Mouse (Mus musculus) neural tube, embryonic 13.5 days (tissue): ENCODE results near the gene Zyg11a. TPM values are rescaled to one million over a fixed set of nuclear protein-coding genes. Genes with fewer than 3 reads are reported as not detected.
"Not testable (repeated sequence)": the region's sequence is repeated elsewhere in the genome, so short reads cannot be mapped to it uniquely, and the experiment has no call there.

ENCODE experiments used
- ATAC-seq: fragments of 200-750 bp; cut with Nextera tagmentation; 2 replicates; pipeline ENCODE4 v1.8.0; 2017; ENCODE audit warnings: low read depth, mild to moderate bottlenecking, moderate TSS enrichment, moderate library complexity
- H3K27ac ChIP-seq: fragments of 300-500 bp; sonication (generic); replicated peaks from 2 replicates; pipeline ENCODE4 v1.5.1; 2015; ENCODE audit warnings: moderate library complexity, mild to moderate bottlenecking, inconsistent platforms
- H3K27me3 ChIP-seq: fragments of 300-500 bp; sonication (generic); 2 replicates; pipeline ENCODE4 v1.6.1; 2015; ENCODE audit warnings: mild to moderate bottlenecking, inconsistent platforms
- H3K36me3 ChIP-seq: fragments of 300-500 bp; sonication (generic); 2 replicates; pipeline ENCODE4 v1.6.1; 2015; ENCODE audit warnings: mild to moderate bottlenecking, inconsistent platforms
- H3K4me1 ChIP-seq: fragments of 300-500 bp; sonication (generic); replicated peaks from 2 replicates; pipeline ENCODE4 v1.6.1; 2015; ENCODE audit warnings: inconsistent platforms
- H3K4me2 ChIP-seq: fragments of 300-500 bp; sonication (generic); 2 replicates; pipeline ENCODE4 v1.6.1; 2015; ENCODE audit warnings: inconsistent platforms, mild to moderate bottlenecking, moderate library complexity
- H3K4me3 ChIP-seq: fragments of 300-500 bp; sonication (generic); 2 replicates; pipeline ENCODE4 v1.5.1; 2015; ENCODE audit warnings: mild to moderate bottlenecking, inconsistent platforms
- H3K9ac ChIP-seq: fragments of 300-500 bp; sonication (generic); 2 replicates; pipeline ENCODE4 v1.6.1; 2015; ENCODE audit warnings: moderate library complexity, mild to moderate bottlenecking, inconsistent platforms
- H3K9me3 ChIP-seq: fragments of 300-500 bp; sonication (generic); 2 replicates; pipeline ENCODE4 v1.6.1; 2016; ENCODE audit warnings: inconsistent platforms
- WGBS: fragments of 180-500 bp; shearing (Covaris S2); methylation state at CpG from one replicate; pipeline ENCODE4 v1.1.7; 2015; 5-methylcytosine and 5-hydroxymethylcytosine counted together
- polyA plus RNA-seq: library from polyadenylated mRNA; unstranded; fragments of >200 nt; fragmentation: Nextera tagmentation; extraction: Ambion mirVana; gene quantifications from 2 replicates; pipeline ENCODE4 v1.2.1, GENCODE M21; 2015

Zyg11a gene
- polyA plus RNA-seq, 1 experiment from 2014 or later, result not detected

DNA sequence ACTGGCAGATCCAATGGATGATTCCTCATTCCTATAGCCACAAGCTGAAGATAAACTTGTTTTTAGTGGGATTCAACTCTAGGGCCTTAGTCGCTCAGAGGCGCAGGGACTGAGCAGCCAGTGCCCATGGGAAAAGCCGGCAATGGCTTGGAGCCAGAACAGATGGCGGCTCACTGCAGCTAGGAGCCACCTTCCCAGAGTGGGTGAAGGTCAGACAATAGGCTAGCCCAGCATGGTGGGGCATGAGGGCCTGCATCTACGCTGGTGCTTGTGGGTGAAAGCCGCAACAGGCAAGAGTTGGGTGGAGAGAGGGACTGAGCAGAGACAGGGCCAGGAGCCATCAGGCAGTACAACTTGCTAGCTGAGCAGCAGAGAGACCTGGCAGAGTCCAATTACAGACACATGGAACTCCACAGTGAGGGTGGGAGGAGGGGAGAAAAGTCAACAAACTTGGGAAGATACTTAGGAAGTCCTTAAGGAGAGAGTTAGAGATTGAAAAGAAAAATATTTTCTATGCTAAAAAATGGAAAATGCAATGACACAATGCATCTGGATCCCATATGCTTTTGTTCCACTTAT is 21.5 kb downstream of the Zyg11a start:
- WGBS, result 71% methylated on average over 6 of the region's 6 CpGs
- ATAC-seq, result no peak

DNA sequence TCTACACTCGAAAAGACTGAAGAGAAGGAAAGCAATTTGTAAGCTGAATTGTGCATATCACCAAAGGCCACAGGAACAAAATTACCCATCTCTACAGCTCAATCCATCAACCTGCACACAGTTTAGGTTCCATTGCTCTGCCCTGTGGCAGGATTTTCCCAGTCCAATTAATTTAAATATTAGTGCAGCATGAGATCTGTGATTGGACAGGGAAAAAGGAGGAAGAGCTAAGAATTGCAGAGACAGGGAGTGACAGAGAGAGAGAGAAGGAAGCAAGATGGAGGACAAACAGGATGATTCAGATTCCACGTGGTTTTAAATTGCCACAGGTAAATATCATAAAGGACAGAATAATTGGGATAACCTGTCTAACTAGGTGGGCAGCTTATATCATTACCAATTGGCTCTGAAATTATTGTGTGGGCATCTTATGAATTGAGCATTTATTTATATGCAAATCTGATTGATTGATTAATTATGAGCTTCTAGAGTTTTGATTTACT is 25.0 kb downstream of the Zyg11a start:
- Histone ChIP-seq H3K36me3 (no peaks in the 10 kb centered on the region), H3K4me1 (no peaks in the 10 kb centered on the region), H3K27ac (no peak overlapping the region), H3K4me3 (no peak overlapping the region), H3K4me2 (no peak overlapping the region), H3K9me3 (no peaks in the 10 kb centered on the region), H3K9ac (no peak overlapping the region), H3K27me3 (no peaks in the 10 kb centered on the region)
- WGBS, result 65% methylated on average over 2 of the region's 2 CpGs
- ATAC-seq, result no peak

More for the DNA sequence above, 21.5 kb downstream of the Zyg11a start:
- Histone ChIP-seq H3K27ac (no peak overlapping the region), H3K9me3 (no peaks in the 10 kb centered on the region), H3K36me3 (no peaks in the 10 kb centered on the region), H3K4me3 (no peak overlapping the region), H3K4me1 (no peaks in the 10 kb centered on the region), H3K4me2 (no peak overlapping the region), H3K27me3 (no peaks in the 10 kb centered on the region), H3K9ac (no peak overlapping the region)

DNA sequence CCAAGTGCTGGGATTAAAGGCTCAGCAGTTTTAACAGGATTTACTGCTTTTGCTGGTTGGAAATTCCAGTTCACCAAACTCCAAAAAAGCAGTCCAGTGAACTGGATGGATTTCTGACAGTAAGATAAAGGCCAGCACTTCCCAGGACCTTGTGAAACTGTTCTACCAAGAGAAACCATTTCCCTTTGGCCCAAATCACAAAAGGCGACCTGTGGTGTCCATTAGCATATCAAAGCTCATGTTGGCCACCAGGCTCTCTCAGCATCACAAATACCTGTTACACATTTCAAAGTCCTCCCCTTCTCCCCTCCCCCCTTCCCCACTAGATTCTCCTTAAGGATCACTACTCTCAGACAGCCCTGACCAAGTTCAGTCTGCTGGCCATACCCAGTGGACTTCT is 35.6 kb downstream of the Zyg11a start:
- no peaks in the 10 kb centered on the region for H3K4me1 ChIP-seq
- H3K27me3 ChIP-seq, result no peaks in the 10 kb centered on the region

DNA sequence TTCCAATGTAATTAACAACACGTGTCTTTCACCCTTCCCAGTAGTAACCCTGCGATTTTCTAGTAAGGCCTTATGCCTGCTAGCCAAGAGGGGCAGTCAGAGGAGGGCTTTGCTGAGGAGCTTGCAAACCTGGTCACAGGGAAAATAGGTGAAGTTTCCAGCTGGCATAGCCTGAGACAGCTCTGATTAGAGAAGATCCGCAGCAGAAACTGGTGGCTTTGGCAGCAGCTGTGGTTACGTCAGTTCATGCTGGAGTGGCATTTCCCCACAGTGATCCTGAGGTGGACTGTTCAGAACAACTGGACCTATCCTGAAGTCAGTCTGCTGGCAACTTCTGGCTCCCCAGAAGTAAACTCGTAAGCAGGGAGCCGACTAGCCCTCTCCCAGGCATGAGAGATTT is 49.8 kb downstream of the Zyg11a start:
- Histone ChIP-seq H3K9ac (no peak overlapping the region), H3K27ac (no peak overlapping the region), H3K9me3 (no peaks in the 10 kb centered on the region), H3K4me3 (no peak overlapping the region), H3K36me3 (no peaks in the 10 kb centered on the region), H3K4me1 (peaks cover 13% of the 10 kb centered on the region), H3K4me2 (no peak overlapping the region), H3K27me3 (peaks cover 11% of the 10 kb centered on the region)
- 89% methylated on average over 6 of the region's 6 CpGs for WGBS
- no peak for ATAC-seq

More for the DNA sequence above, 35.6 kb downstream of the Zyg11a start:
- 50% methylated on average over 1 of the region's 1 CpGs for WGBS
- Histone ChIP-seq H3K9me3 (no peaks in the 10 kb centered on the region), H3K27ac (no peak overlapping the region), H3K4me2 (no peak overlapping the region), H3K36me3 (no peaks in the 10 kb centered on the region), H3K9ac (no peak overlapping the region), H3K4me3 (no peak overlapping the region)
- no peak for ATAC-seq

DNA sequence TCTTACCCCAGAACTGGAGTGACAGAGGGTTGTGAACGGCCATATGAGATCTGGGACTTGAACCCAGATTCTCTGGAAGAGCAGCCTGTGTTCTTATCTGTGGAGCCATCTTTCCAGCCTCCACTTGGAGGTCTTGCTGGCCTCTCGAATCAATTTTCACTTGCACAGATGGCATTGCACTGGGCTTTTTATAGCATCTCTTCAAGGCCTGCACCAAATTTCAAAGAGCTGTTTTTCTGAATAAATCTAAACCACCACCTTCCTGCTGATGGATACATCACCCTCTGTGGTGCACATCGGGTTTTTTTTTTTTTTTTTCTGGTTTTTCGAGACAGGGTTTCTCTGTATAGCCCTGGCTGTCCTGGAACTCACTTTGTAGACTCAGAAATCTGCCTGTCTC is 51.0 kb downstream of the Zyg11a start:
- no peaks in the 10 kb centered on the region for H3K36me3 ChIP-seq
- H3K27me3 ChIP-seq, result peaks cover 11% of the 10 kb centered on the region
- no peaks in the 10 kb centered on the region for H3K9me3 ChIP-seq
- no peak overlapping the region for H3K27ac ChIP-seq
- H3K9ac ChIP-seq, result no peak overlapping the region
- WGBS, result 90% methylated on average over 4 of the region's 4 CpGs
- H3K4me2 ChIP-seq, result no peak overlapping the region
- H3K4me3 ChIP-seq, result no peak overlapping the region
- no peak for ATAC-seq
- peaks cover 13% of the 10 kb centered on the region for H3K4me1 ChIP-seq

DNA sequence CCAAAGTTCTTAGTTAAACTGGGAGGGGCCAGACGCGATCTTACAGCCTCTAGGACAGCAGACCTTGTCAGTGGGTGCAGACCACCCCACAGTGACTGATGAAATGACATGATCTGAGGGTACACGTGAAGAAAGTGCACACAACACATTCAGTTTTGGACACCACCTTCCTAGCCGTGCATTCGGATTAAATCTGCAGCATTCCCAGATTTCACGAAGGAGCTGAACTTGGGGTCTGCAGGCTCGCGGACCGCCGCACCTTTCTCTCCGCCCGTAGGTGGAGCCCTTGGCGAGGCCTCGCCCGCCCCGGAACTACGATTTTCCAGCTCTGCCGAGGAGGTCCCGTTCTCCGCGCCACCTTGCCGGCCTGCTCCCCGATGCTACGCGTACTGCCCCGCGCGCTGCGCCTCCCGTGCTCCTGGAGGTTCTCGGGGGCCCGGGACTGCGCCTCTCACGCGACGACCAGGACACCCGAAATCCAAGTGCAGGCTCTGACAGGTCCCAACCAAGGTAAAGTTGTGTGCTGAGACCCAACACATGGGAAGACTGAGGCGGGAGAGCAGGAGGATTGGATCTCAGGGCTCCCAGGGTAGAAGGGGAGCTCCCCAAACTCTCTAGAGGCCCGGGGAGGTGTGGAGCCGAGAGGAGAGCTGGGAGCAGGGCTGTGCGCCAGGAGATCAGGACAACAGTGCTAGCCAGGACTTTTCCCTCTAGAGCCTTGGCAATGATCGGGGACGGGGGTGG is 52.5 kb downstream of the Zyg11a start, which contains the start of gene Echdc2:
Gene Echdc2, plus strand, starts transcription at position 286 of the 744 bp plus-strand sequence.
- peak; percentile 61; the same call in 1 of the 2 replicates for ATAC-seq
- Histone ChIP-seq H3K4me3 (peak within 1 kb of the TSS; percentile 57), H3K27me3 (peaks cover 11% of the 10 kb centered on the region), H3K9ac (peak within 1 kb of the TSS; percentile 78), H3K9me3 (no peaks in the 10 kb centered on the region), H3K36me3 (no peaks in the 10 kb centered on the region), H3K27ac (no peak within 1 kb of the TSS), H3K4me2 (peak within 1 kb of the TSS; percentile 97), H3K4me1 (peaks cover 13% of the 10 kb centered on the region)
- WGBS, result 1% methylated on average over 43 of the region's 43 CpGs

DNA sequence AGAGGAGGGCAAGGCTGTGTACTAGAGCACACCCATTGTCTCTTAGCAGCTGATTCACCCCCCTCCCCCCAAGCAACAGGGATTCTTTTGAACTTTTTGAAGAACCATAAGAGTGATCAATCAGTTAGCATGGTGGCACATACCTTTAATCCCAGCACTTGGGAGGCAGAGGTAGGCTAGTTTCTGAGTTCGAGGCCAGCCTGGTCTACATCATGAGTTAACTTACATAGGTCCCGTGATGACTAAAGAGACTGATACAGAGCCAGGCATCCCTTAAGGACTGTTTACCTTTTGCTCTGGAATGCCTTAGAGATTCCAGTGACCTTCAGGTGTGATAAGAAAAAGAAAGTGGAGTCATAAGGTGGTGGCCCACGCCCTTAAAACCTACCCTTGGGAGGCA is 54.6 kb downstream of the Zyg11a start:
- WGBS, result 92% methylated on average over 3 of the region's 3 CpGs
- H3K4me3 ChIP-seq, result no peak overlapping the region
- H3K9me3 ChIP-seq, result no peaks in the 10 kb centered on the region
- H3K27me3 ChIP-seq, result peaks cover 11% of the 10 kb centered on the region
- peaks cover 13% of the 10 kb centered on the region for H3K4me1 ChIP-seq
- H3K4me2 ChIP-seq, result no peak overlapping the region
- H3K27ac ChIP-seq, result no peak overlapping the region
- no peak for ATAC-seq
- H3K36me3 ChIP-seq, result no peaks in the 10 kb centered on the region
- no peak overlapping the region for H3K9ac ChIP-seq

DNA sequence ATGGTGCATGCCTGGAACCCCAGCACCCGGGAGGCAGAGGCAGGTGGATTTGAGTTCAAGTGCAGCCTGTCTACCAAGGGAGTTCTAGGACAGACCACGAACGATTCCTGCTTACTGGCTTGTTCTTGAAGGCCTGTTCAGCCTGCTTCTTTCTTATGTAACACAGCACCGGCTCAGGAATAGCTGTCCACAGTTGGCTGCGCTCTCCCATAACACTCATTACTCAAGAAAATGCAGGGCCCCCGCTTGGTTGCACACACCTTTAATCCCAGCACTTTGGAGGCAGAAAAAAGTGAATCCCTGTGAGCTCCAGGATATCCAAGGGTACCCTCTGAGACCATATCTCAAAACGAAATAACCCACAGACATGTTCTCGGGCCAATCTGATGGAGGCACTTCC is 55.9 kb downstream of the Zyg11a start:
- Histone ChIP-seq H3K4me3 (no peak overlapping the region), H3K36me3 (no peaks in the 10 kb centered on the region), H3K9me3 (no peaks in the 10 kb centered on the region), H3K4me2 (no peak overlapping the region), H3K9ac (no peak overlapping the region), H3K27ac (no peak overlapping the region), H3K27me3 (peaks cover 11% of the 10 kb centered on the region), H3K4me1 (peaks cover 13% of the 10 kb centered on the region)
- WGBS, result 89% methylated on average over 8 of the region's 8 CpGs
- ATAC-seq, result no peak

DNA sequence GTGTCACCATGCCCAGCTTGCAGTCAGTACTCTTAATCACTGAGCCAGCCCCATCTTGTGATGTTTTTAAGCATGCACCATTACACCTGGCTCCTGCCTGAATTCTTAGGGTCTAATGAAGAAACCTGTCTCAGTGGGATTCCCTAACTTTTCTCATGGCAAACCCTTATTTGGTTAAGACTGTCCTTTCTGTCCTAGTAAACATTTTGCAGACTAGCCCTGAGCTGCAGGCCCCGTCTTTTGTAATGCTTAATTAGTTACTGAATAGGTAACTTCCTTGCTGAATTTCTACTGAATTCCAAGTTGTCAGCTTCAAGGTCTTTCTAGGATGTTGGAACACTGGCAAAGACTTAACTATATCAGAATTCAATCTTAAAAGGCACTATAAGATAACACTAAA is 62.7 kb downstream of the Zyg11a start:
- not testable (repeated sequence) for ATAC-seq, H3K9me3 ChIP-seq, H3K27me3 ChIP-seq, H3K36me3 ChIP-seq, H3K4me2 ChIP-seq, H3K9ac ChIP-seq, H3K4me3 ChIP-seq, H3K4me1 ChIP-seq, H3K27ac ChIP-seq
- WGBS, result 78% methylated on average over 1 of the region's 1 CpGs

DNA sequence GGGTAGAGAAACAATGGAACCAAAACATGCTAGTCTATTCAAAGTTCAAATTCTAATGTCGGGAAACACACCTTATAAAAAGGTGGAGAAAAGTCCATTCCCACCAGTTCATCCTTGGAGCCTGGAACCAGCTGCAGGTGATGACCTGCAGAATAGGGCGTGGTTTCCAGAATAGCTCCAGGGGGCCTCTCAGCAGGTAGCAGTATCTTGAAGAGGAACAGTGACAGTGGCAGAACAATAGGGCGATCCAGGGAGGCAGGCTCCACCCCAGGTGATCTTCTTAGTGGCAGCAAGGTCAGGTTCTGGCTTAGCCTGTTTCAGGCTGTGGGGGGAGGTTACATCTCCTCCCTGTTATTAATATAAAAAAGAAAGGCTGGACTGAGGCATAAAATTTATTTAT is 72.3 kb downstream of the Zyg11a start:
- not testable (repeated sequence) for ATAC-seq
- WGBS, result 49% methylated on average over 3 of the region's 3 CpGs

DNA sequence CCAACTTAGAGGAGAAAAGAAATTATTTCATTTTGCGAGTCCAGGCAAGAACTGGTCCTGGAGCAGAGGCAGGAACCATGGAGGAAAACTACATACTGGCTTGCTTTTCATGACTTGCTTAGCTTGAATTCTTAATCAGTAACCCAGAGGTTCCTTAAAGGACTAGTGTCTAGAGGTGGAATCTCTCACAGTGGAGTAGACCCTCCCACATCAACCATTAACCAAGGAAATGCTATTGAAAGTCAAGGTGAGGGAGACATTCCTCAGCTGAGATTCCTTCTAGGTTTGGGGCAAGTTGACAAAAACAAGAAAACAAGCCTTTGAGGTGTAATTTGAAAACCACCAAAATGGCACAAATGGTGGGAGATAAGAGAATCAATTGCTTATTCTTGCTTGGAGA is 73.0 kb downstream of the Zyg11a start, which contains the start of gene Scp2:
Gene Scp2, minus strand, starts transcription at position 119 of the 400 bp plus-strand sequence.
- Histone ChIP-seq H3K27me3 (no peaks in the 10 kb centered on the region), H3K4me1 (no peaks in the 10 kb centered on the region), H3K36me3 (no peaks in the 10 kb centered on the region), H3K4me3 (no peak within 1 kb of the TSS), H3K9ac (no peak within 1 kb of the TSS), H3K27ac (no peak within 1 kb of the TSS), H3K4me2 (no peak within 1 kb of the TSS), H3K9me3 (no peaks in the 10 kb centered on the region)
- ATAC-seq, result no peak
- WGBS, result 90% methylated on average over 1 of the region's 1 CpGs

More for the DNA sequence above, 72.3 kb downstream of the Zyg11a start:
- H3K4me3 ChIP-seq, H3K27ac ChIP-seq, H3K4me1 ChIP-seq, H3K9me3 ChIP-seq, H3K4me2 ChIP-seq, H3K36me3 ChIP-seq, H3K27me3 ChIP-seq, H3K9ac ChIP-seq: not testable (repeated sequence)

DNA sequence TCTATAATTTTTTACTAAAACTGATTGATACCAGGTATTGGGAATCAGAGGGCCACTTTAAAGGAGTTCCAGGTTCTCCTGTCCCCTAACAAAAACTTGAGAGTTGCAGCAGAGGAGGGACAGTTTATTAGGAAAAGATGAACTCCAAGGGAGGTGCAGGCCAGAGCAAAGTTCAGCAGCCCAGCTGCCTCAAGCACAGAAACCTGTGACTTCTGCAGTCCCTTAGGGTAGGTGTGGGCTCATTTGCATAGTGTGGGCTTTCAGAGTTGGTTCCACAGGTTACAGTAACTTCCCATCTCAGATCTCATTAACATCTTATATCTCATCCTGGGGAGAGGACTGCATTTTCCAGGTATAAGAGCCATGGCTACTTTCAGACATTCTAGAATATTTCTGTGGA is 74.1 kb downstream of the Zyg11a start:
- no peak for ATAC-seq
- no peaks in the 10 kb centered on the region for H3K27me3 ChIP-seq

More for the DNA sequence above, 74.1 kb downstream of the Zyg11a start:
- H3K9ac ChIP-seq, result no peak overlapping the region
- H3K36me3 ChIP-seq, result no peaks in the 10 kb centered on the region
- H3K9me3 ChIP-seq, result no peaks in the 10 kb centered on the region
- no peak overlapping the region for H3K27ac ChIP-seq
- H3K4me3 ChIP-seq, result no peak overlapping the region
- no peak overlapping the region for H3K4me2 ChIP-seq
- H3K4me1 ChIP-seq, result no peaks in the 10 kb centered on the region
